Mouse (Mus musculus) intestine, postnatal 0 days (tissue): ENCODE measurements around the gene Tut7. TPM values are rescaled to one million over a fixed set of nuclear protein-coding genes. Genes with fewer than 3 reads are reported as not detected.

Experiments
- ATAC-seq: fragments of 200-750 bp; cut with Nextera tagmentation; 2 replicates; pipeline ENCODE4 v1.8.0; 2017; ENCODE audit warnings: mild to moderate bottlenecking, moderate TSS enrichment, moderate library complexity
- H3K27ac ChIP-seq: fragments of 300-500 bp; sonication (generic); 2 replicates; pipeline ENCODE4 v1.5.1; 2014; ENCODE audit warnings: mild to moderate bottlenecking, low read depth, low read length, moderate library complexity
- H3K27me3 ChIP-seq: fragments of 300-500 bp; sonication (generic); replicated peaks from 2 replicates; pipeline ENCODE4 v1.6.1; 2014; ENCODE audit warnings: low read length, mixed read lengths; ENCODE audit not compliant: control insufficient read depth, insufficient read depth
- H3K36me3 ChIP-seq: fragments of 300-500 bp; sonication (generic); 2 replicates; pipeline ENCODE4 v1.6.1; 2014; ENCODE audit warnings: mild to moderate bottlenecking, moderate library complexity; ENCODE audit not compliant: control insufficient read depth, insufficient read depth
- H3K4me1 ChIP-seq: fragments of 300-500 bp; sonication (generic); replicated peaks from 2 replicates; pipeline ENCODE4 v1.6.1; 2014; ENCODE audit warnings: antibody characterized with exemption, low read length, mixed read lengths; ENCODE audit not compliant: control insufficient read depth, insufficient read depth
- H3K4me2 ChIP-seq: fragments of 300-500 bp; sonication (generic); replicated peaks from 2 replicates; pipeline ENCODE4 v1.6.1; 2014; ENCODE audit warnings: low read depth, mild to moderate bottlenecking, moderate library complexity
- H3K4me3 ChIP-seq: fragments of 300-500 bp; sonication (generic); 2 replicates; pipeline ENCODE4 v1.5.1; 2014; ENCODE audit warnings: low read depth, low read length
- H3K9ac ChIP-seq: fragments of 300-500 bp; sonication (generic); 2 replicates; pipeline ENCODE4 v1.6.1; 2014; ENCODE audit warnings: mild to moderate bottlenecking, low read depth, low read length
- H3K9me3 ChIP-seq: fragments of 300-500 bp; sonication (generic); 2 replicates; pipeline ENCODE4 v1.6.1; 2016; ENCODE audit warnings: mixed run types; ENCODE audit not compliant: control insufficient read depth
- CTCF ChIP-seq: sonication (generic); IDR thresholded peaks from 2 replicates; pipeline ENCODE4 v1.5.1; 2016; ENCODE audit warnings: low read depth, mild to moderate bottlenecking, control low read depth, antibody characterized with exemption, moderate library complexity
- WGBS: fragments of 180-500 bp; shearing (Covaris S2); extraction: QIAGEN DNeasy Blood & Tissue Kit; methylation state at CpG from one replicate; pipeline ENCODE4 v1.1.7; 2014; 5-methylcytosine and 5-hydroxymethylcytosine counted together
- polyA plus RNA-seq: library from polyadenylated mRNA; unstranded; fragments of >200 nt; fragmentation: Nextera tagmentation; extraction: Ambion mirVana; gene quantifications from 2 replicates; pipeline ENCODE4 v1.2.1, GENCODE M21; 2015

Tut7 gene
- polyA plus RNA-seq, 1 experiment from 2014 or later: 50.1 TPM

GRCm38 (mm10) chr13:59834786-59835452 lies 12.0 kb upstream of the Tut7 start:
- no peaks in the 10 kb centered on the region; the same call in 1 of the 2 replicates for H3K36me3 ChIP-seq
- no peaks in the 10 kb centered on the region for H3K27me3 ChIP-seq
- no peak for ATAC-seq
- H3K4me3 ChIP-seq: no peak overlapping the region
- 0 out of 2 replicates have a peak, but pooled peaks cover 4% of the 10 kb centered on the region for H3K4me1 ChIP-seq
- H3K9ac ChIP-seq: no peak overlapping the region
- WGBS: 44% methylated on average over 4 of the region's 4 CpGs
- 0 out of 2 replicates have a peak overlapping the region, but pooled peaks have one; percentile 13 for H3K4me2 ChIP-seq
- no peak for TF ChIP-seq CTCF
- H3K27ac ChIP-seq: peak overlapping the region; percentile 86; the same call in 1 of the 2 replicates
- H3K9me3 ChIP-seq: no peaks in the 10 kb centered on the region

- no peak overlapping the region for H3K4me3 ChIP-seq
- 74% methylated on average over 7 of the region's 7 CpGs for WGBS
These were observed 9.9 kb upstream of the Tut7 start for GRCm38 (mm10) chr13:59832871-59833270.

GRCm38 (mm10) chr13:59832454-59832853 lies 9.5 kb upstream of the Tut7 start:
- no peak overlapping the region for H3K9ac ChIP-seq
- no peaks in the 10 kb centered on the region for H3K27me3 ChIP-seq
- H3K27ac ChIP-seq: peak overlapping the region; percentile 63
- ATAC-seq: peak; percentile 62
- WGBS: 39% methylated on average over 7 of the region's 7 CpGs
- peak overlapping the region; percentile 18 for H3K4me2 ChIP-seq
- H3K4me3 ChIP-seq: no peak overlapping the region
- H3K36me3 ChIP-seq: no peaks in the 10 kb centered on the region; the same call in 1 of the 2 replicates
- H3K9me3 ChIP-seq: no peaks in the 10 kb centered on the region
- H3K4me1 ChIP-seq: 0 out of 2 replicates have a peak, but pooled peaks cover 4% of the 10 kb centered on the region
- no peak for TF ChIP-seq CTCF

More at GRCm38 (mm10) chr13:59832871-59833270, 9.9 kb upstream of the Tut7 start:
- Histone ChIP-seq H3K4me2 (peak overlapping the region; percentile 18), H3K27ac (peak overlapping the region; percentile 63), H3K27me3 (no peaks in the 10 kb centered on the region), H3K36me3 (no peaks in the 10 kb centered on the region; the same call in 1 of the 2 replicates), H3K9ac (no peak overlapping the region), H3K4me1 (0 out of 2 replicates have a peak, but pooled peaks cover 4% of the 10 kb centered on the region), H3K9me3 (no peaks in the 10 kb centered on the region)
- TF ChIP-seq CTCF: no peak
- no peak for ATAC-seq

GRCm38 (mm10) chr13:59825966-59826365 lies 3.0 kb upstream of the Tut7 start:
- no peaks in the 10 kb centered on the region for H3K27me3 ChIP-seq
- H3K27ac ChIP-seq: peak overlapping the region; percentile 84
- H3K9ac ChIP-seq: no peak overlapping the region
- no peak; the same call in 1 of the 2 replicates for ATAC-seq
- no peak overlapping the region for H3K4me2 ChIP-seq
- no peaks in the 10 kb centered on the region for H3K9me3 ChIP-seq
- no peak for TF ChIP-seq CTCF
- H3K4me1 ChIP-seq: no peaks in the 10 kb centered on the region
- no peak overlapping the region for H3K4me3 ChIP-seq
- H3K36me3 ChIP-seq: 0 out of 2 replicates have a peak, but pooled peaks cover 3% of the 10 kb centered on the region

GRCm38 (mm10) chr13:59820836-59821235 lies 2.1 kb downstream of the Tut7 start:
- Histone ChIP-seq H3K36me3 (peaks cover 22% of the 10 kb centered on the region), H3K9ac (no peak overlapping the region), H3K4me3 (peak overlapping the region; percentile 94), H3K9me3 (no peaks in the 10 kb centered on the region), H3K4me2 (peak overlapping the region; percentile 66), H3K4me1 (no peaks in the 10 kb centered on the region), H3K27me3 (no peaks in the 10 kb centered on the region), H3K27ac (no peak overlapping the region)
- WGBS: 51% methylated on average over 3 of the region's 3 CpGs
- no peak for TF ChIP-seq CTCF
- ATAC-seq: no peak

- Histone ChIP-seq H3K9ac (no peak overlapping the region), H3K4me3 (peak overlapping the region; percentile 94), H3K9me3 (no peaks in the 10 kb centered on the region), H3K27me3 (no peaks in the 10 kb centered on the region), H3K36me3 (peaks cover 29% of the 10 kb centered on the region), H3K27ac (no peak overlapping the region), H3K4me1 (no peaks in the 10 kb centered on the region), H3K4me2 (peak overlapping the region; percentile 66)
- TF ChIP-seq CTCF: no peak
- no peak for ATAC-seq
- 64% methylated on average over 4 of the region's 4 CpGs for WGBS
These were observed 2.8 kb downstream of the Tut7 start for GRCm38 (mm10) chr13:59820114-59820513.
